Mouse (Mus musculus) midbrain, embryonic 13.5 days (tissue): ENCODE measurements around the gene Itgax. TPM values are rescaled to one million over a fixed set of nuclear protein-coding genes. Genes with fewer than 3 reads are reported as not detected.

ENCODE experiments used
- ATAC-seq: fragments of 200-750 bp; cut with Nextera tagmentation; 2 replicates; pipeline ENCODE4 v1.8.0; 2017; ENCODE audit warnings: mild to moderate bottlenecking, moderate TSS enrichment, moderate library complexity
- H3K27ac ChIP-seq: fragments of 300-500 bp; sonication (generic); 2 replicates; pipeline ENCODE4 v1.5.1; 2015; ENCODE audit warnings: inconsistent platforms, mild to moderate bottlenecking, moderate library complexity
- H3K27me3 ChIP-seq: fragments of 300-500 bp; sonication (generic); 2 replicates; pipeline ENCODE4 v1.6.1; 2015; ENCODE audit warnings: mild to moderate bottlenecking, inconsistent platforms
- H3K36me3 ChIP-seq: fragments of 300-500 bp; sonication (generic); 2 replicates; pipeline ENCODE4 v1.6.1; 2015; ENCODE audit warnings: mild to moderate bottlenecking, inconsistent platforms
- H3K4me1 ChIP-seq: fragments of 300-500 bp; sonication (generic); replicated peaks from 2 replicates; pipeline ENCODE4 v1.6.1; 2015; ENCODE audit warnings: inconsistent platforms
- H3K4me2 ChIP-seq: fragments of 300-500 bp; sonication (generic); replicated peaks from 2 replicates; pipeline ENCODE4 v1.6.1; 2015; ENCODE audit warnings: moderate library complexity, mild to moderate bottlenecking, inconsistent platforms
- H3K4me3 ChIP-seq: fragments of 300-500 bp; sonication (generic); replicated peaks from 2 replicates; pipeline ENCODE4 v1.5.1; 2015; ENCODE audit warnings: mild to moderate bottlenecking, inconsistent platforms
- H3K9ac ChIP-seq: fragments of 300-500 bp; sonication (generic); replicated peaks from 2 replicates; pipeline ENCODE4 v1.6.1; 2015; ENCODE audit warnings: mild to moderate bottlenecking, inconsistent platforms
- H3K9me3 ChIP-seq: fragments of 300-500 bp; sonication (generic); 2 replicates; pipeline ENCODE4 v1.6.1; 2016; ENCODE audit warnings: mild to moderate bottlenecking, inconsistent platforms
- WGBS: fragments of 180-500 bp; shearing (Covaris S2); methylation state at CpG from one replicate; pipeline ENCODE4 v1.1.7; 2015; 5-methylcytosine and 5-hydroxymethylcytosine counted together
- polyA plus RNA-seq: library from polyadenylated mRNA; unstranded; fragments of >200 nt; fragmentation: Nextera tagmentation; extraction: Ambion mirVana; gene quantifications from 2 replicates; pipeline ENCODE4 v1.2.1, GENCODE M21; 2015

The Itgax gene
- 0.07 TPM in 1 of 2 replicates, not detected in the other for polyA plus RNA-seq

DNA sequence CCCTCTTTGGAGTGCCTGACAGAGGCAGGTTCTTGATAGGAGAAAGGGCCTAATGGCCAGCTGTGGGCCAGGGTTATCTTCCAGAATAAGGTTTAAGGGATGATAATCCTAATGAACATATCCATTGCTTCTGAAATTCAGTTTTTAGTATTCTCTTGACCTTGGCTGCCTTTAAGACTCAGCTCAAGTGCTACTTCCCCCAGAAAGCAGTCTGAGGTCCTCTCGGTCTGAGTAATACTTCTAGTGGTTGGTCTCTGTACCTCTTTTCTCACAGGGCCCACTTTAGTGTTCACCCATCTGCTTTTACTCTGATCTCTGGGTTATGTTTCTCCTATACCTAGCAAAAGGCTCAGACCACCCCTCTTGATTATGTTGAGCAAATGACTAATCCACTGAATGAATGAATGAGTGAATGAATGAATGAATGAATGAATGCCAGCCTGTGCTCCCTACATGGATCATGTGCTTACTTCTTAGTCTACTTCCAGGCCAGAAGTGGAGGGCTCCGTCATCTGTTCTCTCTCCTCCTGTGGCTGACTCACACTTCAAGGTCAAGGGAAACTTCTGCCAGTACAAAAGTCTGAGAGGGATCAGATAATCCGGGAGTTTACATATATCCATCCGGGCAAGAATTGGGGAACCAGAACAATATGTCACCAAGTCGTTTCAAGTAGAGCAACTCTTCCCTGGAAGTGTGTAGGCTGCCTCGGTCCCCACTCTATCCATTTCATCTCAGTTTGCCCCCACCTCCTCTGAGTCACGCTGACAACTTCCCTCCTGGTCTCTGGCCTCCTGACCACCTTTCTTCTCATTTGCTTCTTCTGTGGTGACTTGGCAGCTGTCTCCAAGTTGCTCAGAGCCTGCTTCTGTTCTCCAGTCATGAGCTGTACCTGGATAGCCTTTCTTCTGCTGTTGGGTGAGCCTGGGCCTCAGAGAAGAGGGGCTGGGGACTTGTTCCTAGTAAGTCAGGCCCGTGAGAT lies at the start of gene Itgax:
Itgax (plus strand) TSS at position 807 of the 980 bp plus-strand sequence.
- Histone ChIP-seq H3K9ac (no peak within 1 kb of the TSS), H3K36me3 (no peaks in the 10 kb centered on the region), H3K9me3 (no peaks in the 10 kb centered on the region), H3K4me3 (no peak within 1 kb of the TSS), H3K27me3 (no peaks in the 10 kb centered on the region), H3K27ac (no peak within 1 kb of the TSS), H3K4me1 (no peaks in the 10 kb centered on the region), H3K4me2 (no peak within 1 kb of the TSS)
- no peak for ATAC-seq
- 85% methylated on average over 8 of the region's 8 CpGs for WGBS

DNA sequence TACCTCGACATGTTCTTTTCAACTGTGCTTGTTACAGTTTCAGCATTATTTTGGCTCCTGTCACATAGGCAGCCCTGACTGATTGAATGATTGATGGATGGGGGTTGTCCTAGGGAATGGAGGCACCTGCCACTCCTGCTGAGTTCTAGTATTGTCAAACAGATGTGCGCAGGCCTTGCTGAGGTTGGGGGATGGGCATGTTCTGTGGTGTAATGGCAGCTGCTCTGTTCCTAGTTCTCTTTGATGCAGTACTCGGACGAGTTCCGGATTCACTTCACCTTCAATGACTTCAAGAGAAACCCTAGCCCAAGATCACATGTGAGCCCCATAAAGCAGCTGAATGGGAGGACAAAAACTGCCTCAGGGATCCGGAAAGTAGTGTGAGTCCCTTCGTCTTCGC lies 49.3 kb upstream of the Itgax start:
- H3K27me3 ChIP-seq: no peaks in the 10 kb centered on the region
- WGBS: 81% methylated on average over 8 of the region's 8 CpGs
- H3K36me3 ChIP-seq: no peaks in the 10 kb centered on the region
- no peaks in the 10 kb centered on the region for H3K9me3 ChIP-seq
- no peak overlapping the region for H3K27ac ChIP-seq
- H3K9ac ChIP-seq: no peak overlapping the region
- no peaks in the 10 kb centered on the region for H3K4me1 ChIP-seq
- ATAC-seq: no peak
- no peak overlapping the region for H3K4me3 ChIP-seq
- no peak overlapping the region for H3K4me2 ChIP-seq

DNA sequence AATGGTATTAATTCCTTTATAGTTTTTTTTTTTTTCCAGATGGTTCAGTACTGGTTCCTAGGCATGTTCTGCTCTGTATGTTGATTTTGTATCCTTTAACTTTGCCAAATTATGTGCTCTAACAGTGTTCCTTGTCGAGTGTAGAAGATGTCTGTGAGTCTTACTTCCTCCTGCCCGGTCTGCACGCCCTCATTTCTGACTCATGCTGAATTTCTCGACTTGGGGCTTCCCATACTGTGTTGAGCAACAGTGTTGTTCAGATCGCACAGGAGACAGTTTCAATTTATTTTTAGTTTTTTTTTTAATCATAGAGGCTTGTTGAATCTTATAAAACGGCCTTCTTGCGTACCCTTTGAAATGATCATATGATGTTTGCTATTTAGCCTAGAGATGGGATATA lies 40.2 kb upstream of the Itgax start:
- no peak overlapping the region for H3K4me3 ChIP-seq
- H3K4me1 ChIP-seq: no peaks in the 10 kb centered on the region
- H3K27ac ChIP-seq: no peak overlapping the region
- H3K9ac ChIP-seq: no peak overlapping the region
- no peak overlapping the region for H3K4me2 ChIP-seq
- no peaks in the 10 kb centered on the region for H3K36me3 ChIP-seq
- H3K27me3 ChIP-seq: no peaks in the 10 kb centered on the region
- no peaks in the 10 kb centered on the region for H3K9me3 ChIP-seq
- WGBS: 89% methylated on average over 7 of the region's 7 CpGs
- no peak for ATAC-seq

DNA sequence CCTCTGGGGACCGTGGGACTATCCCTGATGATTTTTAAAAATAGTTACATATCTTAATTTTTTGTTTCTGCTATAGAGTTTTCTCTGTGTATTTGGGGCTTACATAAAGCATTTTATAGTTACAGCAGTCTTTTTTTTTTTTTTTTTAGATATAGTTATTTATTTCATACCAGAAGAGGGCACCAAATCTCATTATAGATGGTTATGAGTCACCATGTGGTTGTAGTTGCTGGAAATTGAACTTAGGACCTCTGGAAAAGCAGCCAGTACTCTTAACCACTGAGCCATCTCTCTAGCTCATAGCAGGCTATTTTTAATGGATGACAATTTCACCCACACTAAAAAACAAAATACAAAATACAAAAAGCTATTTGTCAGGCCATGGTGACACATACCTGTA lies 31.2 kb upstream of the Itgax start:
- no peaks in the 10 kb centered on the region for H3K27me3 ChIP-seq
- H3K27ac ChIP-seq: no peak overlapping the region
- no peak overlapping the region for H3K9ac ChIP-seq
- ATAC-seq: no peak
- no peaks in the 10 kb centered on the region for H3K9me3 ChIP-seq
- H3K4me1 ChIP-seq: no peaks in the 10 kb centered on the region
- H3K36me3 ChIP-seq: no peaks in the 10 kb centered on the region
- H3K4me3 ChIP-seq: no peak overlapping the region
- WGBS: 85% methylated on average over 1 of the region's 1 CpGs
- H3K4me2 ChIP-seq: no peak overlapping the region

DNA sequence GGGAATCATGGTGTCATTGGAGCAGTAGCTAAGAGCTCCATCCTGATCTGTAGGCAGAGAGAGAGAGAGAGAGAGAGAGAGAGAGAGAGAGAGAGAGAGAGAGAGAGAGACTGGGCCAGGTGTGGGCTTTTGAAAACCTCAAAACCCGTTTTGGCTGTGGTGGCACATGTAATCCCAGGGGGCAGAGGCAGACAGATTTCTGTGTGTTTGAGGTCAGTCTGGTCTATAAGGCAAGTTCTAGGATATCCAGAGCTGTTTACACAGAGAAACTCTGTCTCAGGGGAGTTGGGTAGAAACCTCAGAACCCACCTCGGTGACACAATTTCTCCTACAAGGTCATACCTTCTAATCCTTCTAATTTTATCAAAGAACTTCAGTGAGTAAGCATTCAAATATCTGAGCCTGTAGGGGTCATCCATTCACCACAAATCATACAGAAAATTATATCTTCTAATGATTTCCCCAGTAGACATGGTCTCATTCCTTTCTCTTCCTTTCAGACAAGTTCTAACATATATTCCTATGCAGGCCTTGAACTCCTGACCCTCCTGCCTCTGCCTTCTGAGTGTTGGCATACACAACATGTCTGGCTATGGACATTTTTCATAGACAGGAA lies 28.5 kb upstream of the Itgax start:
- Histone ChIP-seq H3K4me3 (no peak overlapping the region), H3K36me3 (no peaks in the 10 kb centered on the region), H3K4me2 (no peak overlapping the region), H3K9ac (no peak overlapping the region), H3K4me1 (no peaks in the 10 kb centered on the region), H3K27ac (no peak overlapping the region), H3K9me3 (no peaks in the 10 kb centered on the region), H3K27me3 (no peaks in the 10 kb centered on the region)
- no peak for ATAC-seq
- WGBS: 81% methylated on average over 2 of the region's 2 CpGs

- Histone ChIP-seq H3K4me1 (no peaks in the 10 kb centered on the region), H3K36me3 (no peaks in the 10 kb centered on the region), H3K27ac (no peak overlapping the region), H3K27me3 (no peaks in the 10 kb centered on the region), H3K4me3 (no peak overlapping the region), H3K4me2 (no peak overlapping the region), H3K9me3 (no peaks in the 10 kb centered on the region), H3K9ac (no peak overlapping the region)
- WGBS: 69% methylated on average over 4 of the region's 4 CpGs
- ATAC-seq: no peak
These were observed 24.1 kb upstream of the Itgax start for GRCm38 (mm10) chr7:128105246-128105645.

DNA sequence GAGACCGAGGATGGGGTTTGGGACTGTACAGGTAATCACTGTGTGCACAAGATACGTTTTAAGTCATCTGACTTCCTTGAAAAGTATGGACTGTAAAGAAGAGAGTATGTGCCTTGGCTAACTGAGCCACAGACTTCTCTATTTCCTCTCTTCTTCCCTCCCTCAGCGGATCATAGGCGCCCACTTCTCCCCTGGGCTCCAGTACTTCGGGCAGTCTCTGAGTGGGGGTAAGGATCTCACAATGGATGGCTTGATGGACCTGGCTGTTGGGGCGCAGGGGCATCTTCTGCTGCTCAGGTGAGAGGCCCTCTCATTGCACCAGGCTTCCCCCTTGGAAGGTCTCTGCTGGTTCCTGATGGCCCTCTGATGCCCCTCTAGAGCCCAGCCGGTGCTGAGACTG lies 21.9 kb upstream of the Itgax start:
- Histone ChIP-seq H3K27me3 (no peaks in the 10 kb centered on the region), H3K4me1 (no peaks in the 10 kb centered on the region), H3K9me3 (no peaks in the 10 kb centered on the region), H3K27ac (no peak overlapping the region), H3K4me3 (no peak overlapping the region), H3K9ac (no peak overlapping the region), H3K36me3 (no peaks in the 10 kb centered on the region), H3K4me2 (no peak overlapping the region)
- no peak for ATAC-seq
- 93% methylated on average over 7 of the region's 7 CpGs for WGBS

DNA sequence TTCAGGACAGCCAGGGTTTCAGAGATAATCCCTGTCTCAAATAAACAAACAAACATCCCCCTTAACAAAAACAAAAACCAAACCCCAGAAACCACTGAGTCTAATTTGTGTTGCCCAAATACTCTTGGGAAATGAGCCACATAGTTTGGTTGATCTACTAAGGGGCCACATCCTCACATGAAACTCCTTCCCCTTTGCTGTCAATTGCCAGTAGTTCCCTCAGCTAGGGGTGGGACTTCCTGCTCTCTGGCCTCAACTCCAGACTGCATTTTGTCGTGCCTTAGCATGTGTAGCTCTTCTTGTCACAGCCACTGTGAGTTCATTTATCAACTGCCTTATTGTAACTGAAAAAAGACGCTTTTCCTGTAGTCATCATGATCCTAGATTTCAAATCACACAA lies 19.0 kb upstream of the Itgax start:
- H3K36me3 ChIP-seq: no peaks in the 10 kb centered on the region
- H3K9ac ChIP-seq: no peak overlapping the region
- no peaks in the 10 kb centered on the region for H3K4me1 ChIP-seq
- H3K4me3 ChIP-seq: no peak overlapping the region
- no peaks in the 10 kb centered on the region for H3K9me3 ChIP-seq
- H3K27ac ChIP-seq: no peak overlapping the region
- H3K4me2 ChIP-seq: no peak overlapping the region
- no peaks in the 10 kb centered on the region for H3K27me3 ChIP-seq
- 83% methylated on average over 2 of the region's 2 CpGs for WGBS
- ATAC-seq: no peak

DNA sequence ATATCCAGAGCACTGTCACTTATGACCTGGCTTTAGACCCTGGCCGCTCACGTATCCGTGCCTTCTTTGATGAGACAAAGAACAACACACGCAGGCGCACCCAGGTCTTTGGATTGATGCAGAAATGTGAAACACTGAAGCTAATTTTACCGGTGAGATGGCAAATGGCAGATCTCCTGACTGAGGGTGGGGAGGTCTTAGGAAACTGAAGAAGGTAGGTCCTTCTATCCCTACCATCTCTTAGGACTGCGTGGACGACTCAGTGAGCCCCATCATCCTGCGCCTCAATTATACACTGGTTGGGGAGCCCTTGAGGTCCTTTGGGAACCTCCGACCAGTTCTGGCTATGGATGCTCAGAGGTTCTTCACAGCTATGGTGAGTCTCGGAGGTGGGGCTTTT lies 17.2 kb upstream of the Itgax start:
- Histone ChIP-seq H3K9me3 (no peaks in the 10 kb centered on the region), H3K4me1 (no peaks in the 10 kb centered on the region), H3K27ac (no peak overlapping the region), H3K9ac (no peak overlapping the region), H3K27me3 (no peaks in the 10 kb centered on the region), H3K4me3 (no peak overlapping the region), H3K36me3 (no peaks in the 10 kb centered on the region), H3K4me2 (no peak overlapping the region)
- 94% methylated on average over 11 of the region's 11 CpGs for WGBS
- no peak for ATAC-seq

- no peaks in the 10 kb centered on the region for H3K9me3 ChIP-seq
- H3K4me2 ChIP-seq: no peak overlapping the region
- H3K27me3 ChIP-seq: no peaks in the 10 kb centered on the region
- H3K9ac ChIP-seq: no peak overlapping the region
- H3K4me1 ChIP-seq: no peaks in the 10 kb centered on the region
- H3K27ac ChIP-seq: no peak overlapping the region
- WGBS: 94% methylated on average over 11 of the region's 11 CpGs
- no peak overlapping the region for H3K4me3 ChIP-seq
- no peaks in the 10 kb centered on the region for H3K36me3 ChIP-seq
- ATAC-seq: no peak
These were observed 14.8 kb upstream of the Itgax start for GRCm38 (mm10) chr7:128114371-128115105.

- Histone ChIP-seq H3K27me3 (no peaks in the 10 kb centered on the region), H3K4me1 (no peaks in the 10 kb centered on the region), H3K4me3 (no peak overlapping the region)
These were observed 14.0 kb upstream of the Itgax start for GRCm38 (mm10) chr7:128115211-128115958.

More at GRCm38 (mm10) chr7:128115211-128115958, 14.0 kb upstream of the Itgax start:
- Histone ChIP-seq H3K9me3 (no peaks in the 10 kb centered on the region), H3K36me3 (no peaks in the 10 kb centered on the region), H3K4me2 (no peak overlapping the region), H3K27ac (no peak overlapping the region), H3K9ac (no peak overlapping the region)
- WGBS: 79% methylated on average over 5 of the region's 5 CpGs
- no peak for ATAC-seq
